Mouse (Mus musculus): ENCODE results near the gene Adck1. TPM values are rescaled to one million over a fixed set of nuclear protein-coding genes. Genes with fewer than 3 reads are reported as not detected.
"Not testable (repeated sequence)": the region's sequence is repeated elsewhere in the genome, so short reads cannot be mapped to it uniquely, and the experiment has no call there.

The Adck1 gene
- total RNA-seq (2021) (10 to 100 TPM; 25.0 to 26.3 TPM), polyA plus RNA-seq (2012; rRNA removed) (37.4 and 48.7 TPM in 2 replicates)
- long read RNA-seq, transcript Adck1-202 (11 exons, 2,199 nt): major isoform, 34 of 63 reads
- long read RNA-seq, transcript Adck1-201 (11 exons, 2,158 nt): minor isoform, 14 of 63 reads
- long read RNA-seq, partial matches to known transcripts: 0 of 63 reads
- long read RNA-seq, other reads (novel, unspliced or antisense): 13 of 63 reads

GRCm38 (mm10) chr12:88360441-88361119 lies at the start of gene Adck1:
Gene Adck1 (plus strand): TSS chr12:88360554.
- peak within 1 kb of the TSS; percentile 91 for H3K27ac ChIP-seq
- H3K4me3 ChIP-seq: peak within 1 kb of the TSS; percentile 93
- DNase-seq: peak; percentile 91 to 92
- no peaks in the 10 kb centered on the region for H3K79me2 ChIP-seq (replicated peaks; ENCODE audit: control insufficient read depth, insufficient read depth, low read length)
- H3K9ac ChIP-seq (ENCODE audit: low read depth, low read length): peak within 1 kb of the TSS; percentile 85
- intact Hi-C loops (cut with DNase I): no loop called here
- H3K36me3 ChIP-seq (ENCODE audit: control insufficient read depth, insufficient read depth, low read length): no peaks in the 10 kb centered on the region
- peak; percentile 62 for TF ChIP-seq POLR2A (IDR thresholded peaks at IDR 0.05; ENCODE audit: insufficient read depth, low read depth, low read length)
- 0 out of 2 replicates have a peak, but pooled peaks have one; percentile 10 for TF ChIP-seq EP300 (IDR thresholded peaks at IDR 0.05; ENCODE audit: insufficient read depth, low read depth, low read length)
- TF ChIP-seq CTCF (IDR thresholded peaks at IDR 0.05): 0 out of 2 replicates have a peak, but pooled peaks have one; percentile 5
- no peaks in the 10 kb centered on the region for H3K4me1 ChIP-seq (ENCODE audit: control insufficient read depth, insufficient read depth, low read length)
- no peaks in the 10 kb centered on the region for H3K27me3 ChIP-seq (ENCODE audit: control insufficient read depth, insufficient read depth, low read length)
- under 1% methylated on average over 38 of the region's 38 CpGs for WGBS

GRCm38 (mm10) chr12:88314556-88314955 lies 45.8 kb upstream of the Adck1 start:
- intact Hi-C loops (cut with DNase I): no loop called here
- 56% methylated on average over 3 of the region's 3 CpGs for WGBS
- no peak for TF ChIP-seq POLR2A (IDR thresholded peaks at IDR 0.05; ENCODE audit: insufficient read depth, low read depth, low read length)
- TF ChIP-seq EP300 (IDR thresholded peaks at IDR 0.05; ENCODE audit: insufficient read depth, low read depth, low read length): no peak
- TF ChIP-seq CTCF (IDR thresholded peaks at IDR 0.05): no peak

GRCm38 (mm10) chr12:88323926-88324325 lies 36.4 kb upstream of the Adck1 start, which contains the start of gene Gm5039:
Gene Gm5039 (minus strand): TSS chr12:88324026.
- H3K79me2 ChIP-seq (replicated peaks; ENCODE audit: control insufficient read depth, insufficient read depth, low read length); intact Hi-C loops (cut with DNase I); H3K4me3 ChIP-seq; DNase-seq; H3K4me1 ChIP-seq (ENCODE audit: control insufficient read depth, insufficient read depth, low read length); H3K27ac ChIP-seq; H3K27me3 ChIP-seq (ENCODE audit: control insufficient read depth, insufficient read depth, low read length); H3K9ac ChIP-seq (ENCODE audit: low read depth, low read length); H3K36me3 ChIP-seq (ENCODE audit: control insufficient read depth, insufficient read depth, low read length): not testable (repeated sequence)
- 77% methylated on average over 2 of the region's 2 CpGs for WGBS

More at GRCm38 (mm10) chr12:88314556-88314955, 45.8 kb upstream of the Adck1 start:
- Histone ChIP-seq H3K27me3 (ENCODE audit: control insufficient read depth, insufficient read depth, low read length) (no peaks in the 10 kb centered on the region), H3K27ac (no peak overlapping the region), H3K79me2 (replicated peaks; ENCODE audit: control insufficient read depth, insufficient read depth, low read length) (no peaks in the 10 kb centered on the region), H3K36me3 (ENCODE audit: control insufficient read depth, insufficient read depth, low read length) (no peaks in the 10 kb centered on the region), H3K9ac (ENCODE audit: low read depth, low read length) (no peak overlapping the region), H3K4me1 (ENCODE audit: control insufficient read depth, insufficient read depth, low read length) (no peaks in the 10 kb centered on the region), H3K4me3 (no peak overlapping the region)
- DNase-seq: no peak

DNA sequence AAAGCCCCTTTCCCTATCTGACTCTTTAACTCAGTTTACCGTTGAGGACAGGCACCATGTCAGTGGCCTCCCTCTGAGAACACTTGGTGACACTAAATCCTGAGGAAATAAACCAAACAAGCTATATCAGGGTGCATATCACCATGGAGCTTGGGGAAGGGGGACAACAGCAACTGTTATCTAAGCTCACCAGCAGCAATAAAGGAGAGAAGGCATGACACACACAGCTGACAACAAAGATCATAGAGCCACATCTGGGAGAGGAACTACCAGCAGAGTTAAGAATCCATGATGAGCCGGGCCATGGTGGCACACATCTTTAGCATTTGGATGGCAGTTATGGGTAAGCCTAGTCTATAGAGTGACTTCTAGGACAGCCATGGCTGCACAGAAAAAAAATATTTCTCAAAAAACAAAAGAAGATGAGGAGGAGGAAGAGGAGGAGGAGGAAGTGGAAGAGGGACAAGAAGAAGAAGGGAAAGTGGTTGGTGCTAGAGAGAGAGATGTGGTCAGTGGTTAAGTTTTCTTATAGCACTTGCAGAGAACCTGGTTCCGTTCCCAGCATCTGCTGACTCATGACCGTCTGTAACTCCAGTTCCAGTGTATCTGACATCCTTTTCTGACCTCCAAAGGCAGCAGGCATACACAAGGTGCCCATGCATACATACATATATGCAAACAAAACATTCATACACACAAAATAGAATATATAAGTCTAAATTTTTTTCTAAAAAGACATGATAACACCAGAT lies 23.5 kb upstream of the Adck1 start:
- H3K4me3 ChIP-seq; H3K4me1 ChIP-seq (ENCODE audit: control insufficient read depth, insufficient read depth, low read length); H3K27me3 ChIP-seq (ENCODE audit: control insufficient read depth, insufficient read depth, low read length); H3K36me3 ChIP-seq (ENCODE audit: control insufficient read depth, insufficient read depth, low read length); H3K9ac ChIP-seq (ENCODE audit: low read depth, low read length); DNase-seq; H3K79me2 ChIP-seq (replicated peaks; ENCODE audit: control insufficient read depth, insufficient read depth, low read length); intact Hi-C loops (cut with DNase I); H3K27ac ChIP-seq: not testable (repeated sequence)
- 57% methylated on average over 4 of the region's 4 CpGs for WGBS

DNA sequence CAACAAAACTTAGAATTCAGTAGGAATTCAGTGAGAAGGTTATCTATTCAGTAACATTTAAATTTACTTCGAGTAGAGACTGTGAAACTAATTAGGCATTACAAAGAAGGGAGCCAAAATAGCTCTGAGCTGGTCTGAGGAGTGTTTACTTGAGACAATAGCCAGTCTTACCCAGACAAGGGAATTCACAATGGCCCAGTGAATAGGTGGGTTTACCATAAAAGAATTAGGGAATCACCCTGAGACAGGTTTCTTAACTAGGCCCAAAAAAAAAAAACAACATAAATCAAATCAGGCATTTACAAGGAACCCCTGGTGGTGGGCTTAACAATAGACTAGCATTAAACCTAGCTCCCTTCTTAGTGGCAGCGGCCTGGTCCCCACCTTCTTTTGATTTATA lies 19.1 kb upstream of the Adck1 start:
- H3K27ac ChIP-seq; H3K27me3 ChIP-seq (ENCODE audit: control insufficient read depth, insufficient read depth, low read length); H3K36me3 ChIP-seq (ENCODE audit: control insufficient read depth, insufficient read depth, low read length); H3K4me3 ChIP-seq; H3K79me2 ChIP-seq (replicated peaks; ENCODE audit: control insufficient read depth, insufficient read depth, low read length); intact Hi-C loops (cut with DNase I); H3K4me1 ChIP-seq (ENCODE audit: control insufficient read depth, insufficient read depth, low read length); DNase-seq; H3K9ac ChIP-seq (ENCODE audit: low read depth, low read length): not testable (repeated sequence)
- WGBS: 51% methylated on average over 2 of the region's 2 CpGs

GRCm38 (mm10) chr12:88354182-88354702 lies 6.1 kb upstream of the Adck1 start:
- Histone ChIP-seq H3K79me2 (replicated peaks; ENCODE audit: control insufficient read depth, insufficient read depth, low read length) (no peaks in the 10 kb centered on the region), H3K9ac (ENCODE audit: low read depth, low read length) (peak overlapping the region; percentile 42; the same call in 1 of the 2 replicates), H3K4me1 (ENCODE audit: control insufficient read depth, insufficient read depth, low read length) (no peaks in the 10 kb centered on the region), H3K27ac (no peak overlapping the region), H3K36me3 (ENCODE audit: control insufficient read depth, insufficient read depth, low read length) (no peaks in the 10 kb centered on the region), H3K4me3 (no peak overlapping the region), H3K27me3 (ENCODE audit: control insufficient read depth, insufficient read depth, low read length) (no peaks in the 10 kb centered on the region)
- no peak for TF ChIP-seq EP300 (IDR thresholded peaks at IDR 0.05; ENCODE audit: insufficient read depth, low read depth, low read length)
- TF ChIP-seq POLR2A (IDR thresholded peaks at IDR 0.05; ENCODE audit: insufficient read depth, low read depth, low read length): no peak
- TF ChIP-seq CTCF (IDR thresholded peaks at IDR 0.05): no peak
- DNase-seq: no peak
- intact Hi-C loops (cut with DNase I): no loop called here
- WGBS: 18% methylated on average over 40 of the region's 41 CpGs
